Mouse (Mus musculus) erythroid progenitor cell, adult 5-6 weeks (primary cell): ENCODE data around the gene Reg3d. TPM values are rescaled to one million over a fixed set of nuclear protein-coding genes. Genes with fewer than 3 reads are reported as not detected.
"Not testable (repeated sequence)": the region's sequence is repeated elsewhere in the genome, so short reads cannot be mapped to it uniquely, and the experiment has no call there.

Experiments used
- ATAC-seq: replicated peaks from 2 replicates; pipeline ENCODE4 v1.8.0; 2016; ENCODE audit warnings: moderate number of reproducible peaks, mild to moderate bottlenecking, moderate TSS enrichment, inconsistent platforms; ENCODE audit not compliant: poor library complexity, low FRiP score, severe bottlenecking
- total RNA-seq, 2 experiments: library from RNA; stranded (forward) in 1 of 2; stranded (reverse) in 1 of 2; fragments of 150-400 nt in 1 of 2; fragments of 186-747, 209-891 nt in 1 of 2; gene quantifications; 2 replicates each; pipeline versions ENCODE4 v1.2.3 to v1.2.4; 2015 to 2017; ENCODE audit warnings: low replicate concordance in 2 of 2

Gene Reg3d
- total RNA-seq (2015; ENCODE audit: low replicate concordance) (not detected in 2 replicates), total RNA-seq (2017; ENCODE audit: low replicate concordance) (not detected in 2 replicates)

GRCm38 (mm10) chr6:78378765-78379164 is at the start of gene Reg3d:
Gene Reg3d, minus strand, starts transcription at chr6:78378865.
- ATAC-seq: no peak

- no peak for ATAC-seq
Measured at GRCm38 (mm10) chr6:78425497-78425896, 46.8 kb upstream of the Reg3d start.

- not testable (repeated sequence) for ATAC-seq
Measured at GRCm38 (mm10) chr6:78422411-78422810, 43.7 kb upstream of the Reg3d start, which contains the start of gene Reg1. Gene Reg1, plus strand, starts transcription at chr6:78422711.

GRCm38 (mm10) chr6:78395323-78395722 is 16.7 kb upstream of the Reg3d start, which contains the start of gene Reg2:
Gene Reg2, plus strand, starts transcription at chr6:78395623.
- ATAC-seq: not testable (repeated sequence)

- ATAC-seq: no peak
Measured at GRCm38 (mm10) chr6:78385609-78386008, 6.9 kb upstream of the Reg3d start.

- no peak for ATAC-seq
Measured at GRCm38 (mm10) chr6:78380409-78380808, 1.7 kb upstream of the Reg3d start, which contains the start of gene Reg3a. Gene Reg3a, plus strand, starts transcription at chr6:78380709.

GRCm38 (mm10) chr6:78370357-78370756 is 8.3 kb downstream of the Reg3d start, which contains the start of gene Reg3b:
Gene Reg3b, plus strand, starts transcription at chr6:78370657.
- no peak for ATAC-seq

- no peak for ATAC-seq
Measured at GRCm38 (mm10) chr6:78361971-78362563, 16.6 kb downstream of the Reg3d start.

- ATAC-seq: no peak
Measured at GRCm38 (mm10) chr6:78341689-78342088, 37.0 kb downstream of the Reg3d start.

GRCm38 (mm10) chr6:78340296-78340695 is 38.4 kb downstream of the Reg3d start:
- ATAC-seq: no peak

GRCm38 (mm10) chr6:78331919-78332569 is 46.6 kb downstream of the Reg3d start:
- ATAC-seq: no peak

GRCm38 (mm10) chr6:78329166-78329565 is 49.5 kb downstream of the Reg3d start:
- ATAC-seq: no peak

- ATAC-seq: no peak
Measured at GRCm38 (mm10) chr6:78327798-78328197, 50.9 kb downstream of the Reg3d start.

Other genes with a start within 250 kb of the Reg3d start
- not detected in 2 replicates for gene Reg3b, start 8.2 kb downstream of the Reg3d start, total RNA-seq (2015; ENCODE audit: low replicate concordance)
- gene Reg3b, start 8.2 kb downstream of the Reg3d start, total RNA-seq (2017; ENCODE audit: low replicate concordance): not detected in 2 replicates
- not detected in 2 replicates for gene Reg3a, start 1.8 kb upstream of the Reg3d start, total RNA-seq (2015; ENCODE audit: low replicate concordance)
- gene Reg3a, start 1.8 kb upstream of the Reg3d start, total RNA-seq (2017; ENCODE audit: low replicate concordance): not detected in 2 replicates
- not detected in 2 replicates for gene Reg2, start 16.8 kb upstream of the Reg3d start, total RNA-seq (2015; ENCODE audit: low replicate concordance)
- gene Reg2, start 16.8 kb upstream of the Reg3d start, total RNA-seq (2017; ENCODE audit: low replicate concordance): not detected in 2 replicates
- gene Reg1, start 43.8 kb upstream of the Reg3d start, total RNA-seq (2015; ENCODE audit: low replicate concordance): not detected in 2 replicates
- gene Reg1, start 43.8 kb upstream of the Reg3d start, total RNA-seq (2017; ENCODE audit: low replicate concordance): not detected in 2 replicates
- not detected in 2 replicates for gene Reg3g, start 90.0 kb upstream of the Reg3d start, total RNA-seq (2015; ENCODE audit: low replicate concordance)
- gene Reg3g, start 90.0 kb upstream of the Reg3d start, total RNA-seq (2017; ENCODE audit: low replicate concordance): not detected in 2 replicates